Mouse (Mus musculus): ENCODE results near the gene Lmod2. TPM values are rescaled to one million over a fixed set of nuclear protein-coding genes. Genes with fewer than 3 reads are reported as not detected.

Lmod2 gene
- polyA plus RNA-seq, 1 experiment from 2014 or later, result not detected

- no peak overlapping the region for H3K9ac ChIP-seq (ENCODE audit: low read depth, low read length)
- H3K27me3 ChIP-seq (ENCODE audit: control insufficient read depth, insufficient read depth, low read length), result no peaks in the 10 kb centered on the region
- no peak overlapping the region for H3K27ac ChIP-seq (ENCODE audit: low read depth, low read length)
- H3K9me3 ChIP-seq (ENCODE audit: control insufficient read depth, low read length), result no peaks in the 10 kb centered on the region
- 88% methylated on average over 6 of the region's 6 CpGs for WGBS
- H3K4me1 ChIP-seq (ENCODE audit: control insufficient read depth, insufficient read depth, low read length), result no peaks in the 10 kb centered on the region
- H3K4me2 ChIP-seq (replicated peaks; ENCODE audit: low read depth, low read length), result no peak overlapping the region
- H3K4me3 ChIP-seq (ENCODE audit: low read length), result no peak overlapping the region
- no peaks in the 10 kb centered on the region for H3K36me3 ChIP-seq (ENCODE audit: control insufficient read depth, insufficient read depth, low read length)
- no peak for ATAC-seq (ENCODE audit: low FRiP score, low TSS enrichment)
These were observed 1.6 kb downstream of the Lmod2 start for GRCm38 (mm10) chr6:24599179-24599578.

- H3K9me3 ChIP-seq (ENCODE audit: control insufficient read depth, low read length), result no peaks in the 10 kb centered on the region
- H3K36me3 ChIP-seq (ENCODE audit: control insufficient read depth, insufficient read depth, low read length), result no peaks in the 10 kb centered on the region
- no peak for ATAC-seq (ENCODE audit: low FRiP score, low TSS enrichment)
- H3K9ac ChIP-seq (ENCODE audit: low read depth, low read length), result no peak overlapping the region
- H3K27me3 ChIP-seq (ENCODE audit: control insufficient read depth, insufficient read depth, low read length), result no peaks in the 10 kb centered on the region
- H3K4me1 ChIP-seq (ENCODE audit: control insufficient read depth, insufficient read depth, low read length), result no peaks in the 10 kb centered on the region
- H3K27ac ChIP-seq (ENCODE audit: low read depth, low read length), result no peak overlapping the region
- H3K4me3 ChIP-seq (ENCODE audit: low read length), result no peak overlapping the region
- 90% methylated on average over 5 of the region's 5 CpGs for WGBS
- no peak overlapping the region for H3K4me2 ChIP-seq (replicated peaks; ENCODE audit: low read depth, low read length)
These were observed 2.1 kb downstream of the Lmod2 start for GRCm38 (mm10) chr6:24599639-24600038.

- no peaks in the 10 kb centered on the region for H3K4me1 ChIP-seq (ENCODE audit: control insufficient read depth, insufficient read depth, low read length)
- 86% methylated on average over 6 of the region's 6 CpGs for WGBS
- H3K9me3 ChIP-seq (ENCODE audit: control insufficient read depth, low read length), result no peaks in the 10 kb centered on the region
- H3K27ac ChIP-seq (ENCODE audit: low read depth, low read length), result no peak overlapping the region
- no peak overlapping the region for H3K9ac ChIP-seq (ENCODE audit: low read depth, low read length)
- no peaks in the 10 kb centered on the region for H3K27me3 ChIP-seq (ENCODE audit: control insufficient read depth, insufficient read depth, low read length)
- ATAC-seq (ENCODE audit: low FRiP score, low TSS enrichment), result no peak
- H3K4me3 ChIP-seq (ENCODE audit: low read length), result no peak overlapping the region
- H3K36me3 ChIP-seq (ENCODE audit: control insufficient read depth, insufficient read depth, low read length), result no peaks in the 10 kb centered on the region
- no peak overlapping the region for H3K4me2 ChIP-seq (replicated peaks; ENCODE audit: low read depth, low read length)
These were observed 2.6 kb downstream of the Lmod2 start for GRCm38 (mm10) chr6:24600134-24600533.

- Histone ChIP-seq H3K9ac (ENCODE audit: low read depth, low read length) (no peak overlapping the region), H3K27me3 (ENCODE audit: control insufficient read depth, insufficient read depth, low read length) (no peaks in the 10 kb centered on the region), H3K4me3 (ENCODE audit: low read length) (no peak overlapping the region), H3K9me3 (ENCODE audit: control insufficient read depth, low read length) (no peaks in the 10 kb centered on the region), H3K4me2 (replicated peaks; ENCODE audit: low read depth, low read length) (no peak overlapping the region), H3K27ac (ENCODE audit: low read depth, low read length) (no peak overlapping the region), H3K4me1 (ENCODE audit: control insufficient read depth, insufficient read depth, low read length) (no peaks in the 10 kb centered on the region), H3K36me3 (ENCODE audit: control insufficient read depth, insufficient read depth, low read length) (no peaks in the 10 kb centered on the region)
- 52% methylated on average over 4 of the region's 4 CpGs for WGBS
- ATAC-seq (ENCODE audit: low FRiP score, low TSS enrichment), result no peak
These were observed 3.2 kb downstream of the Lmod2 start for GRCm38 (mm10) chr6:24600726-24601125.

DNA sequence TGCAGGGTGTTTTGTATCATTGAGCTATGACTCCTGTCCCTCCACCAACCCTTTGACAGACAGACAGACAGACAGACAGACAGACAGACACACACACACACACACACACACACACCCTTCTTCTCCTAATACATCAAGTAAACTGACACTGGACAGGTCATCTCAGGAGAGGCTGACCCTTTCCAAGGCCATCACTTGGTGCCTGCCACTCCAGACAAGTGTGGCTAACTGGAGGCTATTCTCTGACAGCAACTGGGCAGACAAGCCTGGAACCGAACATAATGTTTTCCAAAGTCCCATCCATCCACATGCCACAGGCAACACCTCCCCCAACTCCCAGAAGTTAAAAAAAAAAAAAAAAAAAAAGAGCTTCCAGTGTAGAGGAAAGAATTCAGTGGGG lies 4.1 kb downstream of the Lmod2 start:
- Histone ChIP-seq H3K9me3 (ENCODE audit: control insufficient read depth, low read length) (no peaks in the 10 kb centered on the region), H3K9ac (ENCODE audit: low read depth, low read length) (no peak overlapping the region), H3K27me3 (ENCODE audit: control insufficient read depth, insufficient read depth, low read length) (no peaks in the 10 kb centered on the region), H3K36me3 (ENCODE audit: control insufficient read depth, insufficient read depth, low read length) (no peaks in the 10 kb centered on the region), H3K4me3 (ENCODE audit: low read length) (no peak overlapping the region), H3K27ac (ENCODE audit: low read depth, low read length) (no peak overlapping the region), H3K4me2 (replicated peaks; ENCODE audit: low read depth, low read length) (no peak overlapping the region), H3K4me1 (ENCODE audit: control insufficient read depth, insufficient read depth, low read length) (no peaks in the 10 kb centered on the region)
- WGBS, result 25% methylated on average over 1 of the region's 1 CpGs
- no peak for ATAC-seq (ENCODE audit: low FRiP score, low TSS enrichment)

DNA sequence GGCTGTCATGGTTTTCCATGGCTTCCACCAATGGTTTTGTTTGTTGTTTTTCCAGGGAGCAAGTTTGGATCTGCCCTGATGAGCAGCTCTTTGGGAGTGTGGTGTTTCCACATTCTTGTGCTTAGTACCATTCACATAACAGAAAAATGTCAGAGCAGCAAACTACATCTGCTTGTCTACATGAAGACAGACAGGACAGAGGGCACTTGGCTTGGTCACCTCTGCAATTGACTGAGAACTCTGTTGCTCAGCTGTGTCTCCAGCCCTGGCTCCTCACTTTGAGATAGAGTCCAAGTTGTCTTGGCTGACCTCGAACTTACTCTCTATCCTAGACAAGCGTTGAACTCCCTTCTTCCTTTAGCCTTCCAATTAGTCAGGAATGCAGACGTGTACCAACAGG lies 4.8 kb downstream of the Lmod2 start:
- Histone ChIP-seq H3K9ac (ENCODE audit: low read depth, low read length) (no peak overlapping the region), H3K27me3 (ENCODE audit: control insufficient read depth, insufficient read depth, low read length) (no peaks in the 10 kb centered on the region), H3K9me3 (ENCODE audit: control insufficient read depth, low read length) (no peaks in the 10 kb centered on the region), H3K4me2 (replicated peaks; ENCODE audit: low read depth, low read length) (no peak overlapping the region), H3K36me3 (ENCODE audit: control insufficient read depth, insufficient read depth, low read length) (no peaks in the 10 kb centered on the region), H3K27ac (ENCODE audit: low read depth, low read length) (no peak overlapping the region), H3K4me1 (ENCODE audit: control insufficient read depth, insufficient read depth, low read length) (no peaks in the 10 kb centered on the region), H3K4me3 (ENCODE audit: low read length) (no peak overlapping the region)
- no peak for ATAC-seq (ENCODE audit: low FRiP score, low TSS enrichment)
- 82% methylated on average over 3 of the region's 3 CpGs for WGBS

DNA sequence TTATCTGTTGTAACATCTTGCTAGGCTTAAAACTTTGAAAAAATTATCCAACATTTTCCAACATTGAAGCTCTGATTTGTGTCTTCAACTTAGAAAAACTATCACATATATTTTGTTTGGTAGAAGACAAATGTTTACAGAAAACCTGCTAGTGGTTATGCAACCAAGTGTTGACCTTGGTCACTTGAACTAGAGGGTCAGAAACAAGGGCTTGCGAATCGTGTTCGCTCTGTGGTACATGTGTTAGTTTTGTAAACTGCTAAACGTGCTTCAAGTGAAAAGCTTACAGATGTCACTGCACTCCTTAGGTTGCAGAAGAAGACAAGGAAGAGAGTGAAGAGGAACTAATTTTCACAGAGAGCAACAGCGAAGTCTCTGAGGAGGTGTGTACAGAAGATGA lies 5.4 kb downstream of the Lmod2 start:
- no peaks in the 10 kb centered on the region for H3K9me3 ChIP-seq (ENCODE audit: control insufficient read depth, low read length)
- no peaks in the 10 kb centered on the region for H3K27me3 ChIP-seq (ENCODE audit: control insufficient read depth, insufficient read depth, low read length)
- ATAC-seq (ENCODE audit: low FRiP score, low TSS enrichment), result no peak
- no peak overlapping the region for H3K27ac ChIP-seq (ENCODE audit: low read depth, low read length)
- H3K4me3 ChIP-seq (ENCODE audit: low read length), result no peak overlapping the region
- no peaks in the 10 kb centered on the region for H3K36me3 ChIP-seq (ENCODE audit: control insufficient read depth, insufficient read depth, low read length)
- no peak overlapping the region for H3K4me2 ChIP-seq (replicated peaks; ENCODE audit: low read depth, low read length)
- WGBS, result 91% methylated on average over 5 of the region's 5 CpGs
- H3K9ac ChIP-seq (ENCODE audit: low read depth, low read length), result no peak overlapping the region
- H3K4me1 ChIP-seq (ENCODE audit: control insufficient read depth, insufficient read depth, low read length), result no peaks in the 10 kb centered on the region

DNA sequence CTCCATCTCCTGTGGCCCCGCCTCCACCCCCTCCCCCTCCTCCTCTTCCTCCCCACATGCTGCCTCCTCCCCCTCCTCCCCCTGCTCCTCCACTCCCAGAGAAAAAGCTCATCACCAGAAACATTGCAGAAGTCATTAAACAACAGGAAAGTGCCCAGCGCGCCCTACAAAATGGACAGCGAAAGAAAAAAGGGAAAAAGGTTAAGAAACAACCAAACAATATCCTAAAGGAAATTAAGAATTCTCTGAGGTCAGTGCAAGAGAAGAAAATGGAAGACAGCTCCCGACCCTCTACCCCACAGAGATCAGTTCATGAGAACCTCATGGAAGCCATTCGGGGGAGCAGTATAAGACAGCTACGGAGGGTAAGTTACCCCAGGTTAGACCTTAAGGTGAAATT lies 6.7 kb downstream of the Lmod2 start:
- no peaks in the 10 kb centered on the region for H3K27me3 ChIP-seq (ENCODE audit: control insufficient read depth, insufficient read depth, low read length)
- H3K27ac ChIP-seq (ENCODE audit: low read depth, low read length), result no peak overlapping the region
- H3K9ac ChIP-seq (ENCODE audit: low read depth, low read length), result no peak overlapping the region
- H3K4me3 ChIP-seq (ENCODE audit: low read length), result no peak overlapping the region
- H3K4me1 ChIP-seq (ENCODE audit: control insufficient read depth, insufficient read depth, low read length), result no peaks in the 10 kb centered on the region
- H3K9me3 ChIP-seq (ENCODE audit: control insufficient read depth, low read length), result no peaks in the 10 kb centered on the region
- no peak for ATAC-seq (ENCODE audit: low FRiP score, low TSS enrichment)
- no peak overlapping the region for H3K4me2 ChIP-seq (replicated peaks; ENCODE audit: low read depth, low read length)
- 95% methylated on average over 7 of the region's 7 CpGs for whole genome bisulfite sequencing
- H3K36me3 ChIP-seq (ENCODE audit: control insufficient read depth, insufficient read depth, low read length), result no peaks in the 10 kb centered on the region

- no peak for ATAC-seq (ENCODE audit: low FRiP score, low TSS enrichment)
- Histone ChIP-seq H3K9ac (ENCODE audit: low read depth, low read length) (no peak overlapping the region), H3K4me2 (replicated peaks; ENCODE audit: low read depth, low read length) (no peak overlapping the region), H3K4me1 (ENCODE audit: control insufficient read depth, insufficient read depth, low read length) (no peaks in the 10 kb centered on the region), H3K27me3 (ENCODE audit: control insufficient read depth, insufficient read depth, low read length) (no peaks in the 10 kb centered on the region), H3K27ac (ENCODE audit: low read depth, low read length) (no peak overlapping the region), H3K4me3 (ENCODE audit: low read length) (no peak overlapping the region), H3K36me3 (ENCODE audit: control insufficient read depth, insufficient read depth, low read length) (no peaks in the 10 kb centered on the region), H3K9me3 (ENCODE audit: control insufficient read depth, low read length) (no peaks in the 10 kb centered on the region)
- WGBS, result 93% methylated on average over 8 of the region's 8 CpGs
These were observed 8.1 kb downstream of the Lmod2 start for GRCm38 (mm10) chr6:24605631-24606030.

DNA sequence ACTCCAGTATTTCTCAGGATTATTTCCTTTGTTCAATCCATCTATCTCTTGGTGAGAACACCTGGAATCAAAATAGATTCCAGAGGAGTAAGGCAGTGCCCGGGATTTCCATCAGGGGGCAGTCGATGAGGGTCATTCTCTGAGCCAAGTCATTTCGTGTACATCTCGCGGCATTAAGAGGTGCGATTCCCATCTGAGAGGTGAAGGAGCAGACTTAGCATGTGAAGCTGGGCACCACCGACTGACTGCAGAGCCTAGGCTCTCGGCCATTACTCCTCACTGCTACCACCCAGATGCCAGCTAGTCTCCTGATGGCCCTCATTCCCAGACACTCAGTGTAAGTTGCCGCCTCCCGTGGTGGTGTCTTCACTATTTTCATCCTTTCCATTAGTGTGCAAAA lies 8.9 kb downstream of the Lmod2 start:
- no peak overlapping the region for H3K4me3 ChIP-seq (ENCODE audit: low read length)
- ATAC-seq (ENCODE audit: low FRiP score, low TSS enrichment), result no peak
- 77% methylated on average over 10 of the region's 10 CpGs for WGBS
- no peak overlapping the region for H3K27ac ChIP-seq (ENCODE audit: low read depth, low read length)
- no peaks in the 10 kb centered on the region for H3K9me3 ChIP-seq (ENCODE audit: control insufficient read depth, low read length)
- no peaks in the 10 kb centered on the region for H3K36me3 ChIP-seq (ENCODE audit: control insufficient read depth, insufficient read depth, low read length)
- H3K27me3 ChIP-seq (ENCODE audit: control insufficient read depth, insufficient read depth, low read length), result no peaks in the 10 kb centered on the region
- H3K9ac ChIP-seq (ENCODE audit: low read depth, low read length), result no peak overlapping the region
- no peaks in the 10 kb centered on the region for H3K4me1 ChIP-seq (ENCODE audit: control insufficient read depth, insufficient read depth, low read length)
- no peak overlapping the region for H3K4me2 ChIP-seq (replicated peaks; ENCODE audit: low read depth, low read length)

Measured in kidney, embryonic 14.5 days (tissue).